Mouse (Mus musculus) heart, postnatal 36 days (tissue): ENCODE measurements around the gene Tubb2a. TPM values are rescaled to one million over a fixed set of nuclear protein-coding genes. Genes with fewer than 3 reads are reported as not detected.
A peak's percentile ranks its signal among the peaks of the same experiment; 100 is the strongest.

Experiments used
- DNase-seq, 2 experiments: peaks; one replicate each; pipeline ENCODE4 v3.0.0; 2021 to 2022
- intact Hi-C: fragments of 180-260 bp; cut with DNase I; formaldehyde crosslinking; loops from one replicate; pipeline ENCODE4 v1.15.1; 2025
- total RNA-seq, 2 experiments: library from RNA; stranded (reverse); gene quantifications; 2 replicates each; pipeline ENCODE4 v1.2.3; 2021

The Tubb2a gene
- 10 to 100 TPM; 41.2 to 43.8 TPM for total RNA-seq

DNA sequence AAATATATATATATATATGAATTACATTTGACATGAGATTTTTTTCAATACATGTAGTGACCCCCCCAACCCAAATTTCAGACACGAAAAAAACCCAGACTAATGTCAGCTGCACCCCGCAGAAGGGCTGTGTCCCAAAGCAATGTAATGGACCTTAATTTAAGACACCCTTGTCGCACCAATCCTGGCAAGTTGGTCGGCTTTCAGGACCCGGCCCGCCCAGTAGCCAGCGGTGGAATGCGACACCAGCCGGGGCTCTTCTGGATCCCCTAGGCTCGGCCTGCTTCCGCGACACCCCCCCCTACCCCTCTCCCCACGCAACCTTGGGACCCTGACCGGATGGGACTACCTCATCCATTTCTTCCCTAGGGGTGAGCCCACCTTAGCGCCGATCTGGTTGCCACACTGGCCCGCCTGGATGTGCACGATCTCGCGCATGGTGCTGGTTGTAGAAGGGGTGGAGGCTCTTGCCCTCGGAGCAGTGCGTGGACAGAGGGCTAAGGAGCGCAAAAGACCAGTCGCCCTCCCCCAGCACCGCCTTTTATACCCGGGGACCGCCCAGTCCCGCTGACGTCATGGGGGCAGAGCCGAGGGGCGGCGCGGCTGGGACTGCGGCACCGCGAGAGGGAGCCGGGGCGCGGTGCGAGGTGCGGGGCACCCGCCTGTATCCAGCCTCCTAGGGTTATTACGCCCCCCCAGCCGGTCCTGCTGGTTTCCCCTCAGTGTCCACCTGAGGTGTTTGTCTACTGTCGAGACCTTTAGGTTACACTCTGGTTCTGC, at the start of gene Tubb2a:
TSS of gene Tubb2a (minus strand) at position 516 of the 780 bp plus-strand sequence.
- intact Hi-C loops, result loop anchor here (1.0 to 2.0 kb wide), 4 partner anchors 31 to 77 kb away; partner anchors contain the start of gene Tubb2b

DNA sequence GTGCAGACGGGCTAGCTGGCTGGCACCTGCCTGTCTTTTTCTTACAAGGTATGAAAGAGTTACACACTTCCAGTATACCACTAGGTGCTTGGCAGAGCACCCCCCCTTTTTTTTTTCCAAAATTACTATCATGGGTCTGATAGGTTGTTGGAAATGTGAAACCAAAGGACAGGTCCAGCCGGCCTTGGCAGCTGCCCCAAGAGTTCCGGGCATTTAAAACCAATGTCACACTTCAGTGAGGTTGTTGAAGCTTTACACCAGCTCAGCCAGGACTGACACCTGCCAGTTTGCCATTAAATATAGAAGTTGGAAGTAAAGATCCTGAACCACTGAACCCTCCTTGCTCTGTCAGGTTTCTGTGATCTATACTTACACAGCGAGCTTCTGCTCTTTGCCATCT, 47.9 kb upstream of the Tubb2a start:
- intact Hi-C loops, result no loop called here
- peak in 1 of 2 experiments; percentile 44 for DNase-seq

More for the DNA sequence above, at the start of gene Tubb2a:
- peak; percentile 97 to 98 for DNase-seq

DNA sequence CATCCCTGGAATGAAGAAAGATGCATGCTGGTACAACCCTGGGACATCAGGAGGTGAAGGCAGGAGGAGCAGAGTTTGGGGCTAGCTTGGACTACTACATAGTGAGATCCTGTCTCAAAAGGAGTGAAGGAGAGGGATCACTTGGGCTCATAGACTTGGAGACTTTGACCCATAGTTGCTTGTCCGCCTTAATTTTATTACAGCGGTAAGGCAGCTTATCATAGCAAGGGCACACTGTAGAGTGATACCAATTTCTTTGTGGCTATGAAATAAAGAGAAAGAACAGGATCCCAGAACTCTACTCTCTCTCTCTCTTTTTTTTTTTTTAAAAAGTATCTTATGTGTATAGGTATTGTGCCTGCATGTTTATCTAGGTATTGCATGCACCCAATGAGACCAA, 42.7 kb upstream of the Tubb2a start:
- no peak for DNase-seq
- intact Hi-C loops, result no loop called here

DNA sequence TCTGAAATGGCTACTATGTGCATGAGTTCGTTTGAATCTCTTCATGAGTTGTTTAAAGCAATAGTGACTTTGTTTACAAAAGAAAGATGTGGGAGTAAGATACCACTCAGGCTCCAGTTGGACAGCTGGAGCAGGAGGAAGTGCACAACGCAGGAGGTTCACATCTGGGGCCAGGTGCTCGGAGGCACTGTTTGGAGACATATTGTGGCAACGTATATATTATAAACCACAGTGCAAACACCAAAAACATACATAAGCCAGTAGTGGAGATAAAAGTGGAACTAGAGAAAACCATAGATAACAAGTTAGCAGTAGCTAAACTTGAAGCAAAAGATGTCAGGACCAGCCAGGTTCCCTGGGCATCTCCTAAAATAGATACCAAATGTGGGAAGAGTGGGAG, 41.6 kb upstream of the Tubb2a start:
- intact Hi-C loops, result no loop called here
- no peak for DNase-seq

DNA sequence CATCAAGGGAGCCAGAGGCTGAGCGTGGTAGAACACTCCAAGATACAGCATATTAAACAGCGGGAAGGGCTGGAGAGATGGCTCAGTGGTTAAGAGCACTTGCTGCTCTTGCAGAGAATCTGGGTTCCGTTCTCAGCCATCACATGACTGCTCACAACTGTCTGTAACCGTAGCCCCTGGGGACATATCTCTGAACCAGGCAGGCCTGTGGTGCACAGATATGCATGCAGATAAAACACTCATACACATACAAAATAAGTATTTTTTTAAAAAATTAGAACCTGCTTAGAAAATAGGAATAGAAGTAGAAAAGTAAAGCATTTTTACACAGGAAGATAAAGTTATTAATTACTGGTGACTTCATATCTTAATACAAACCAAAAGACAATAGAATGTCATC, 41.0 kb upstream of the Tubb2a start:
- intact Hi-C loops, result no loop called here
- DNase-seq, result no peak

DNA sequence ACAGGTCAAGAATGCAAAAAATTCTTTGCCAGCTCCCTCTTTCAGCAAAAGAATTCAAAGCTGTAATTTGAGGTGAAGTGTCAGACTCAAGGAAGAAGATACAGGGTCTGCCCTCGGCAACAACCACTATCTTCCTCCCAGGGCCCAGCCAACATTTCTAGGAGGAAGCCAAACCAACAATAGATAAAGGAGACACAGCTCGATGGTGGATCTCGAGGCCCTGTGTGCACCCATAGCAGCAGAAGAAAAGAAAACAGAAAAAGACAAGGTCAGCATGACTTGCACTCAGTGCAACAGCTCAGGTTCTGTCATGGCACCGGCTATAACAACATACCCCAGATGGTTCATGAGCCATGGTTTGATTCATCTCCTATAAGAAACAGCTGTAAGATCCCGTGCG, 38.7 kb upstream of the Tubb2a start:
- intact Hi-C loops, result no loop called here
- DNase-seq, result no peak

DNA sequence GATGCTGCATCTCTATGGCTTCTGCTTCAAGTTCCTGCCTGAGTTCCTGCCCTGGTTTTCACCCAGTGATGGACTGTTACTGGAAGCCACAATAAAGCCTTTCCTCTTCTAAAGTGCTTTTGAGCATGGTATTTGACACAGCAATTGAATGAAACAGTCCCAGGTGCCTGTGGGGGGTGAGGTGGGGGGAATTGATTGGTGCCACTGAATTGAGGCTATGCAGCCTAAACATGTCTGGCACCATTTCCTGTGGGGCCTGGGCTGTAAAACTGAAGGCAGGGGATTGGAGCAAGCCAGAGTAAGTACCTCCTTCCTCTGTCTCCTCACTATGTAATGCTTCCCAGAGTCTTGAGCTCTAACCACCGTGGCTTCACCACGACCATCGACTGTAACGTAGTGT, 36.8 kb upstream of the Tubb2a start:
- intact Hi-C loops, result no loop called here
- DNase-seq, result no peak

DNA sequence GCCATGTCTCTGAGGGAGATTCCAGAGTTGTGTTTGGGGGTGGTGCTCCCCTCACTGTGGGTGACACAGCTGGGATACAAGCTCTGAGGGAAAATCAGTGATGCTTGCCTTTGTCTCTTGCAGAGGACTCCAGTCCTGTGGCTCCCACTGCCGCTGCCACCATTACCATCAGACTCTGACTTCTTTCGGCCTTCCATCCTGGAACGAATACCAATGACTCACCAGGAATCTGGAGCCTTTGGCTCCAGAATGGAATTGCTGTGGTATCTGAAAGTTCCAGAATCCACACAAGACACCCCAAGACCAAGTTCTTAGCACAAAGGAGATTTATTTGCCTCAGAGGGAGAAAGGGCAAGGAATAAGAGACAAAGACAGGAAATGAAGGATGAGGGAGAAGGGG, 35.3 kb upstream of the Tubb2a start:
- intact Hi-C loops, result no loop called here
- DNase-seq, result no peak

DNA sequence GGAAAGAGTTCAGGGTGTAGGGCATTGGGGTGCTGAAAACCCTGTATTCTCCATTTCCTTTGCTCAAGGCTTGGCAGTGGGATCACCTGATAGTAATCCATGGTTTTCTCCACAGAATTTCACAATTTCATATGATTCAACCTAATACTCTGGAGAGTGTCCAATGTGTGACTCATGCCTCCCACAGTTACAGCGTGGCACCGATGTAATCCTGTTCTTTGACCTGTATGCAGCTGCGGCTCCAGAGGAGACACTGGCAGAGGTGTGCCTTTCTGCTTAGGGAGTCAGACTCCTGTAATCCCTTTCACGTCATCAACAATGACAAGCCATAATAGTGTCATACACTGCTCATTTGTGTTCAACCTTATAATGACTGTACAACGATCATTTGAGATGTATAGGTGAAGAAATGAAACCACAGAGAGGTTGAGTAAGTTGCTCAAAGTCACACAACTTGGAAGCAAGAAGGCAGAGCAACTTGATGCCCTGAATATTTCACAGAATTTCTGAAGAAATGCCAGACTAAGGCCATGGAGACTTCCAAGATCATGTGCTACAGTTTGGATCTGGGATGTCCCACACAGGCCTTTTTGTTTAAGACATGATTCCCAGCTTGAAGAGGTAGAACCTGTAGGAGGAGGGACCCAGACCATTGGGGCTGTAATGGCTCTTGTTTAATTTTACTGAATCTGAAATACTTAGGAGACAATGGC, 34.7 kb upstream of the Tubb2a start:
- intact Hi-C loops, result no loop called here
- DNase-seq, result peak in 1 of 2 experiments; percentile 39

DNA sequence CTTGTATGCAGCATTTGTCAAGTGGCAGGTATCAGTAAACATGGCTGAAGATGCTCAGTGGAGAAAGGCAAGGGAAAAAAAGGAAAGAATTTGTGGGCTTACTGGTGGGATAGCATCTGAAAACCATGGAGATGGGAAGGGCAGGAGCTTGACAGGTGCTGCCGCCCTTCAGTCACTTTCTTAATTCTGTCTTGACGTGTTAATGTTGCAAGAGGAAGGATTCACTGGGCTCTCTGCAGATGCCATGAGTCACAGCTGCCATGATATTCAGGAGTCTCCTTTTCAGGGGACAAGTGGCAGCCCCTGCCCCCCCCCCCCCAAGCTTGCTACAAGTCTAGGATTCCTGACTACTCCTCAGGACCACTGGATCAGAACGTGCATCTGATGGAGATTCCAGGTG, 34.1 kb upstream of the Tubb2a start:
- no peak for DNase-seq
- intact Hi-C loops, result no loop called here

DNA sequence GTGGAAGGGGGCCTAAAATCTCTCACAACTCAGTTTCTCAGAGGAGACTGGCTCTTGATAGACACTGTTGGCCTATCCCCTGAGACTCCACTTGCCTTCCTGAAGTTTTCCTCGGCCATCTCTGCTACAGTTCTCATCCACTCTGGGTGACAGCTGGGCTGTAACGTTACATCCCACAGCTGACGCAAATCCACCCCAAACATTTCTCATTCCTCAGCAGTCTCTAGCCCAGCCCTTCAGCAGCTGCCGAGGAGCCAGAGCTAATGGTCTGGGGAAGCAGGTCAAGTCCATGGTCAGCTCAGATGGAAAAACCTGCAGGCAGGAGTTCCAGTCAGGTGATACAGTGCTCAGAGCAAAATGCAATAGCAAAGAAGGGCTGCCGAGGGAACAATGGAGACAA, 33.2 kb upstream of the Tubb2a start:
- intact Hi-C loops, result no loop called here
- no peak for DNase-seq

DNA sequence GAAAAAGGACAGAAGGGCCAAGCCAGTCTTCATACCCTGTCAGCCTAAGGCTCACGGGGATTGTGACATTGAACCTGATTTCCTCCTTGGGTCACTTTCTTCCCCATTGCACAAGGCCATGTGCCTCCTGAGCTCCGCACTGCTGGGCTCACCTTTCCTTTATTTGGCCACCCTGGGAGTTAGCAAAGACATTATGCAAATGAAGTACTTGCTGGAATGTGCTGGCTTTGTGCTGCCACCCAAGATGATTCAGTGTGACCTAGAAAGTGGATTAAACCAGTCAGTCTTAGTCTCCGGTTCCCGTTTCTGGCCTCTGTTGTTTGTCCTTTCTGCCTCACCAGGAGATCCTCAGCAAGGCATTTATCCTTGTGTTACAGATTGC, 31.9 kb upstream of the Tubb2a start:
- intact Hi-C loops, result no loop called here
- no peak for DNase-seq

DNA sequence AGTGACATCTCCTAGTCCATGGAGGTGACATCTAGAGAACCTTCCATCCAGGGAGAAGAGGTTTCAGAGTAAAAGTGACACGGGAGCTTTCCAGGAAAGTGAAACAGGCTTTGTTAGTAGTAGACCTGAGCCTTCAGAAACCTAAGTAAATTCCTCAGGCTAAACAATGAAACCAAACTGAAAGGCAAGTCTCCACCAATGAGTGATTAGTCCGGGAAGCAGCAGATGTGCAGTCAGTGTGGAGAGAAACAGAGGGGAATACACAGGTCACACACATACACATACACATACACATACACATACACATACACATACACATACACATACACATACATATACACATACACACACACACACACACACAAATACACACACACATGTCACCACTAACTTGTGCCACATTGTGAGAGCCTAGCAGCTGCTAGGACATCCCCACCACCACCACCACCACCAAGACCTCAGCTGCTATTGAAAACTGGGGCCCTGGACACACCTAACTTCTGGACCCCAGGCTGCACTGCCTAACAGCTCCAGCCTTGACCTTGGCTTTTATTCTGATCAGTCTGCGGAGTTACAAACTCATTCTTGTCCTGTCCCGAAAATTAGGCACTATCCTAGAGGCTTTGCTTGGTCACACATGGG, 31.3 kb upstream of the Tubb2a start:
- intact Hi-C loops, result no loop called here
- DNase-seq, result no peak

DNA sequence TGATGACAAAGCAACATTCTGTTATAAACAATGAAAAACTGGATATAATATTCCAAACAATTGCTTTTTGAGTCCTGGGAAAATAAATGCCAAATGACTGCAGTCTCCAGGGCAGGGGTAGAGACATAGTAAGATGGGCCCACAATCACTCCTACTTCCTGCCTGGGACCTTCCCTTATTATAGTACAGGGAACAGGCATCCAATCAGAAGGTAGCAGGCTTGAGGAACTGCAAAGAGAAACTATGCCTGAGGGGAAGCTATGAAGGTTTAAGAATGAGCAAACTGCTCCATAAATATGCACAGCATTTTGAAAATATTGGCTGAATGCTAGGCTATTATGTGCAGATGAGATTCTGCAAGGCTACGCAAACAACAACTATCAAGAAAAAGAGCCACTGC, 29.2 kb upstream of the Tubb2a start:
- no peak for DNase-seq

DNA sequence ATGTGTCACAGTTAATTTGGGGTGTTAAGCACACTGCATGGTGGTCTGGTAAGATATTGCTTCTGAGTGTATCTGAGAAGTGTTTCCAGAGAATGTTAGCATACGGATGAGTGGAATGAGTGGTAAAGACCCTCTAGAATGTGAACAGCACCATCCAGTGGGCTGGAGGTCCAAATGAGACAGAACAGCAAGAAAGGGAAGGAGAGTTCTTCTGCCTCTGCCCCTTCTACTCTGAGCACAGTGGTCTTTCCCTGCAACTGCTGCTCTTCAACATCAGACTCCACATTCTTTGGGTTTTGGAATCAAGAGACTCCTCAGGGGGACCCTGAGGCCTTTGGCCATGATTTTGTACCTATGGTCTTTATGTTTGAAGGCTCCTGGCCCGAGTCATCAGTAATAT, 28.4 kb upstream of the Tubb2a start:
- intact Hi-C loops, result no loop called here
- no peak for DNase-seq

More for the DNA sequence above, 29.2 kb upstream of the Tubb2a start:
- intact Hi-C loops, result no loop called here

DNA sequence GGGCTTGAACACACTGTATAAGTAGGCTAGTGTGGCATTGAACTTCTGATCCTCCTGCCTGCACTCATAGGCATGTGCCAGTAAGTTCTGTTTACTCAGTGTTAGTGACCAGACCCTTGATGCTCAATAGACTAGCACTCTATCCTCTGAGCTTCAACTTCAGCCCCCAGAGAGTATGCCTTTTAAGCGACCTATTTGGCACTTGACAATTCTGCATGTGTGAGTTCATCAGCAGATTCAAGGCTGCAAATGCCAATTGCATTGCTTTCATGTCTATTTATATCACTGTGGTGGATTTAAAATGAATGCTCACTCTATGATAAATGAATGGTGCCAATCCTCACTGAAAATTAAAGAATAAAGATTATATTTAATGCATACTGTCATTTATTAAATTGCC, 27.6 kb upstream of the Tubb2a start:
- intact Hi-C loops, result no loop called here
- DNase-seq, result no peak

DNA sequence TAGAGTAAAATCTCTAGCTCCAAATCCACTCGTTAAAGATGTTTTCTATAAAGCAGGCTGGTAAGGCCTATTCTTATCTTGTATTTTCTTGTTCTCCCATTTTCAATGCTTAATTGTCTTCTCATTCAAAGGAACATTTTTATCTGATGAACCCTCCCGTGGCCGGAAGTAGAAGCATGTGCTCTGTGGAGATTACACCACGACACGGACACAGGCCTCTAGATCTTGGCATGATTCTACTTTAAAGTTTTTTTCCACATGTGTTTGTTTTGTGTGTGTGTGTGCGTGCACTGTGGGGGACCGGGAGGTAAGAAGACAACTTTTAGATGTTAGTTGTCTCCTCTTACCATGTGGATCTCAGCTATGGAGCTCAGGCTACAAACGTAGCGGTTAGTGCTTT, 24.1 kb upstream of the Tubb2a start:
- no peak for DNase-seq

DNA sequence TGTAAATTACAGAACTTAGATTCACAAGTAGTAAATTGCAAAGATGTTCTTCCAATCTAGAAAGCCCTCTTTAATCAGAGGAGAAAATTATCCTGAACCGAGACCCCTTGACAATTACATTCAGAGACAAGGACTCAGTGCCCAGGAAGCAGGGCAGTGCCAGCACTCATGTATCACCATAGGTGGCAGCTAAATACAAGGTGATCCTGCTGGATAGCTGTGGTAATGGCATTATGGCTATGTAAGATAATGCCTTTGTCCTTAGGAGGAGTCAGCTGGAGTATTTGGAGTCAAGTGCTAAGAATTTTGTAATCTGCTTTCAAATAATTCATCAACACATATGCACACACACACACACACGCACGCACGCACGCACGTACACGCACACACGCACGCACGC, 23.4 kb upstream of the Tubb2a start:
- intact Hi-C loops, result no loop called here
- no peak for DNase-seq

More for the DNA sequence above, 24.1 kb upstream of the Tubb2a start:
- intact Hi-C loops, result no loop called here

DNA sequence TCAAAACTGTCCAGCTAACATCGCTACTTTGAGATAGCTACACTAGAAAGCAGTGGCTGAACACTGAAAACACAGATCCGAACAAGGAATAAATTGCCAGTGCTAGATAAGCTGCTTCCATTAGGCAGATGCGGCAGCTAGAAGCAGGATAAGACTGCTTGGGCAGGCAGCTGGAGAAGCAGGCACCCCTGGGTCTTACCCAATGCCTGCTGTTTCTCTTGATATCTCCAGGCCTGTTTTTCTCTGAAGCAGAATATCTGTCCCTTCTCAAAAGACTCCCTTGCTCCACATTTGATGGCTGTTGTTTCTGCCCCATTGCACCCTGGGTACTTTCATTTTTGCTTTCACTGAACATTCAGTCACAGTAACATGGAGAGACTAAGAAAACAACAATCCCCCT, 22.9 kb upstream of the Tubb2a start:
- intact Hi-C loops, result no loop called here
- DNase-seq, result no peak

DNA sequence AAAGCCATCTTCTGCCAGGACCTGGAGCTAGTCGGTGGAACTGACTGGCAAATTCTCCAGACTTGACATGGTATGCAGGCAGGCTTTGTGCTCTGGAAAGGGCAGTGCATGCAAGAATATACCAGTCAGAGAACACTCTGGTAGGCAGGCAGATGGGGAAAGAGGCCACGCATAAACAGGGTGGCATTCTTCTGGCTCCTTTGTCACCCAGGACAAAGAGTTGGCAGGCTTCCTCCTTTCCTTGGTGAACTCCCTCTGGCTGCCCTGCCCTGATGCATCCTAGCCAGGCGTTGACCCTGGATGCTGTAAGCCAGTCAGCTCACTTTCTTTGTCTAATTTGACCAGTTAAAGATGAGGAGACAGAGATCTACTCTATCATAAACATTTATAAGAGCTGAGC, 19.3 kb upstream of the Tubb2a start:
- intact Hi-C loops, result no loop called here
- no peak for DNase-seq

DNA sequence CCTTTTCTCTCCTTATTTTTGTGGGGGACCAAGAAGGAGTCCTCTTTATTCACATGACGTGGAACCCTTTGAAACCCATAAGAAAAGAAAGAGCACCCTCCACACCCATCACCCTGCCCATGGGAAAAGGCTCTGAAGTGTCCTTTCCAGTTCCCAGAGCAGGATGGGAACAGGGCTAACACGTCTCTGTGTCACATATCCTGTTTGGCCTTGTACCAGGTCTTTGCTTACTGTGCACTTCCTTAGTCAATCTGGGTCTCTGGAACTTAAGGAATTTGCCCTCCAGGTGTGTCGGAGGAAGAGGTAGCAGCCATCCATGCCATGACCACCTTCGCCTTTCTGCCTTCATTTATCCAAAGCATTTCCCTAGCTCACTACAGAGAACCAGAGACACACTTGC, 18.6 kb upstream of the Tubb2a start:
- intact Hi-C loops, result no loop called here

More for the DNA sequence above, 18.6 kb upstream of the Tubb2a start:
- no peak for DNase-seq
